Mouse (Mus musculus): ENCODE data around the gene Ttll5. TPM values are rescaled to one million over a fixed set of nuclear protein-coding genes. Genes with fewer than 3 reads are reported as not detected.

Ttll5 gene
- total RNA-seq, 4 experiments from 2014 or later, result 4.6 to 6.3 (median 5.7) TPM

DNA sequence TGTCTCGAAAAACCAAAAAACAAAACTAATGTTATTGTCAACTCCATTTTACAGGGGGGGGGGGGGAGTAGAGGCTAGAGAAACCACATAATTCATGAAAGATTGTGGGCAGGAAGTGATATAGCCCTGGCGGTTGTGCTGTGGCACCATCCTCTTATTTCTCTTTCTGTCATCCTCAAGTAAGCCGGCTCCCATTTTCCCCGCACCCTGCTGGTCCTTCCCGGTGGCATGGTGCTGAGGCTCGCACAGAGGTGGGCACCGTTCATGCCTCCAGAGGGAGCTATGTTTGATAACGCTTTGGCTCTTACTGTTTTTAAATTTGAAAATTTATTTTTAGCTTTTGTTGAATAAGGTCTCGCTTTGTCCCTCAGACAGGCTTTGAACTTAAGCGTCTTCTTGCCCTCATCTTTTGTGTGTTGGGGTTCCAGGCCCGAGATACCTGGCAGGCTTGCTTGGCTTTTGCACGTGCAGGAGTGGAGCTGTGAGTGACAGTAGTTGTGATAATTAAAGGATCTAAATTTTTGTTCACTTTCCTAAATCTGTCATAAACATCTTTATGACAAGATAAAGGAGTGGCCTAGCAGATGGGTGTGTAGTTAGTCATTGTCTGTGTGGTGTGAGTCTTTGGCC is 15.0 kb downstream of the Ttll5 start:
- no peak for DNase-seq (ENCODE audit: low spot score in 2 of 2)

DNA sequence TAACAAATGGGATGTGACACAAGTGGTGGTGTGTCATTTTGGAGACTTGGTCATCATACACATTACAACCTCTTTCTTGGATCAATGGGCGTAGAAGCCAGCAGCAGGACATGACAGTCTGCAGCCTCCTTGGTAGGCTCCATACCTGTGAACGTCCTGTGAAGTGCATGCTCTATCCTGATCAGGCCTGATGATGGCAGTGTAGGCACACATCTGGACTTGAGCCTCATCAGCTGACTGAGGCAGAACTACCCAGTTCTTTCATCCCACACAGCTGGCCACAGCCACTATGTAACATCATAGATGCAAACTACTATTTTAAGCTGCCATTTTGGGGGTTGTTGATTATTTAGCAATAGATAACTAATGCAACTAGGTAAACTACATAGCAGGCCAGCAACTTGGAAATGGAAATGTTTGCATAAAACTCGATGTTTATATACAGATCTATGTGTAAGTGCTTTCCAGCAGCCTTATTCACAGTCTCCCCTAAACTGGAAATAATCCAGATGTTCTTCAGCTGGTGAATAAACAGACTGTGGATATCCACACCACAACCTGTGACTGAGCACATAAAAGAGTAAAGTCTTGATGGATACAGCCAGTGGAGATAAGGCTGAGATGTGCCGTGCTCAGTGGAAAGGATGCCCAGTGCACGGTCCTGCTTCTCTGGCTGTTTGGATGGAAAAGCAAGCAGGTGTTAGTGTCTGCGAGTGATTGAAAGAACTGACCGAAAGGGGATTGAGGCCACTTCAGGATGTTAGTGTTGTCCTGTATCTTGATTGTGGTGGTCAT is 23.9 kb downstream of the Ttll5 start:
- peak; percentile 38 to 48 for DNase-seq (ENCODE audit: low spot score in 2 of 2)

DNA sequence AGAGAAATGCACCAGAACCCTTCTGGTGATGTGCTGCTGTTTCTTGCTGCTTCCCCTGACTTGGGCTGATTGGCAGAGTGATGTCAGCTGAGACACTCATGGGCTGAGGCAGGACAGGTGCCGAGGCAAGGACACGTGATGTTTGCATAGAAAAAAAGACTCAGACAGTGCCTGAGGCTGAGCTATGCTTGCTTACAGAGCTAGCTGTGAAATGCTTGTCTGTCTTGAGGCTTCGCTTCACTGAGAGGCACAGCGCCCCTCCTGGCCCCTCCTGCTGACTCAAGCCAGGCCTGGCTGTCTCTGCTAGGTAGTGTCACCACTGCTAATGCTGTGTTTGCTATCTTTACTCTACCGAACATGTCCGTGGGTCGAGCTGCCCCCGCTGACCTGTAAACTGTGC is 26.2 kb downstream of the Ttll5 start:
- DNase-seq (ENCODE audit: low spot score in 2 of 2), result no peak

DNA sequence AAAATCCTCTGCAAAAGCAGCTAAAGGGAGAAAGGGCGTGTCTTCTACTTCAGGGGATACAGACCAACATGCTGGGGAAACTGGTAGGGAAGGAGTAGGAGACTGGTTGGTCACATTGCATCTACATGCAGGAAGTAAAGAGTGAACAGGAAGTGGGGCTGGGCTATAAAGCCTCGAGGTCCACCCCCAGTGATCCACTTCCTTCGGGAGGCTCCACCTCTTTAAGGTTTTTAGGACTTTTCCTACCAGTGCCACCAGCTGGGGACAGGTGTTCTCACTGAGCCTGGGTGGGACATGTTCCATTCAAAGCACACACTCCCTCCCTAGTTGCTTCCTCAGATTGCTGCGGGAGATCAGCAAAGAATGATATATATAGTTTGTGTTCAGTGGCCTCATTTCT is 29.4 kb downstream of the Ttll5 start:
- DNase-seq (ENCODE audit: low spot score in 2 of 2), result no peak

DNA sequence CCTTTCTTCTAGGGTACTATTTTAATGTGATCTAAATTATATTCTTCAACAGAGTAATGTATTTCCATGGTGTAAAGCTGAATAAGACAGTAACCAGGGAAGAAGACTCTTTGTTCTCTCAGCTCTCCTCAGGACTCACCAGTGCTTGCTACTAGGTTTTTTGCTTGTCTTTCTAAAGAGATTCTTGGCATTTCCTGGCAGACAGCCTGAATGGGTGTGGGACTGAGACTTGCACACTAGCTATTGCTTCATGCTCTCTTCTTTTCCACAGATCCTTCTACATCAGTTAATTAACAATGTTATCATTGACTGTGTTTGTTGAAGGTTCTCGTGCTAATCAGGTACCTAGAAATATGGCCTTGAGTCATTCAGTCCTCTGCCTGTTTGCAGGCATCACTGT is 29.8 kb downstream of the Ttll5 start:
- DNase-seq (ENCODE audit: low spot score in 2 of 2), result no peak

DNA sequence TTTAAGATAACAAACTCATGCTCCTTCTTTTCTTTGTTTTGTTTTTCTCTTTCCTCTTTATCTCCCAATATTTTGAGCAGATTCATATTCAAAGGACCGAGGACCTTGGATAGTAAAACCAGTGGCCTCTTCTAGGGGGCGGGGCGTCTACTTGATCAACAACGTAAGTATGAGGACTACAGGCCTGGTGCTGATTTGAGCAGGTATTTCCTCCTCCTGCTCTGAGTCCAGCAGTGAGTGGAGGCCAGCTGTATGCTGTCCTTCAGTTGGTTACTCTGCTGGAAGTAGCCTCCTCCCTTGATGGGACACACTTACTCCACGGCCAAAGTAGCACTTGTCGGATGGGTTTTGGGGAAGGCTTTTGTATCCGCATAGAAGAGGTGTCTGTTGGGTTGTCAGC is 32.8 kb downstream of the Ttll5 start:
- no peak for DNase-seq (ENCODE audit: low spot score in 2 of 2)

DNA sequence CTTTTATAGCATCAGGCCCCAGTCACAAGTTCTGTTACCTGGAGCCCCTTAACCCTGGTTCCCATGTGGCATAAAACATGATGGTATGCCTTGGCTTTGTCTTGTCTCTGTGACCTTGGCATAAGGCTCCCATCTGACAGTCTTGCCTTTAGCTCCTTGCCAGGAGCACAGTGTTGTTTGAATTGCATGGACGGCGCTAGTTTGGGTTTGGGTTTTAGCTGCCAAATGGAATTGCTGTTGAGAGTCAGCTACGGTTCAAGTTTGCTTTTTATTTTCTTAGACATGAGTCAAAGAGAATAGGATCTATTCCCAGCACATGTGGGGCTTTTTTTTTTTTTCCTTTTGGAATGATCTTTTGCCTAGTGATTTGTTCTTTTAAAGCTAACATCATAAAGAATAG is 34.7 kb downstream of the Ttll5 start:
- no peak for DNase-seq (ENCODE audit: low spot score in 2 of 2)

DNA sequence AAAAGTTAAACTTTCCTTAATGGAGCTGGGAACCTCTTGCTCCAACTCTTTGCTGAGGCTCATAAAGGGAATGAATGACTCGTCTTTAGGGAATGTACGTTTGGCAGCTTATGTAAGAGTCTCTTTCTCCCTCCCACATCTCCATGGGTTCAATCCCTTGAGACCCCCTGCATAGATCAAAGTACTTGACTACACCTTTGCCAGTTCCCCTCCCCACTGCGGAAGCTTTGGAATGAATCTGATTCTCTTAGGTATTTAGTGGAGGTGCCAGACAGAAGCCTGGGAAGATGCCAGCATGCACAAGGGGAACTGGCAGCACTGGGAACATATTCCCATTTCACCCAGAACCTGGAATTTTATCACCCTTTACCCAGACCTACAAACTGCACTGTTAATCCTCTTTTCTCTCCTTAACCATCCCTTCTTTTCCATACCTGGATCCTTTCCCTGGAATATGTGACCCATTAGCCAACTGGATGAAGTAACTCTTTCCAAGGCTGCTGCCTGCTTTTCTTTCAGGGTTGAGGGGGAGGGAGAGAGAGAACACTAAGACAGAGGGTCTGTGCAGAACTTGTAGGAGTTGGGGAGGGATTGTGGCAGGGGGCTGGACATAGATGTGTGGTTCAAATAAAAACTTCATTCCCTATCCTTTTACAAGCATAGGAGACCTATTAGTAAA is 35.2 kb downstream of the Ttll5 start:
- no peak for DNase-seq (ENCODE audit: low spot score in 2 of 2)

DNA sequence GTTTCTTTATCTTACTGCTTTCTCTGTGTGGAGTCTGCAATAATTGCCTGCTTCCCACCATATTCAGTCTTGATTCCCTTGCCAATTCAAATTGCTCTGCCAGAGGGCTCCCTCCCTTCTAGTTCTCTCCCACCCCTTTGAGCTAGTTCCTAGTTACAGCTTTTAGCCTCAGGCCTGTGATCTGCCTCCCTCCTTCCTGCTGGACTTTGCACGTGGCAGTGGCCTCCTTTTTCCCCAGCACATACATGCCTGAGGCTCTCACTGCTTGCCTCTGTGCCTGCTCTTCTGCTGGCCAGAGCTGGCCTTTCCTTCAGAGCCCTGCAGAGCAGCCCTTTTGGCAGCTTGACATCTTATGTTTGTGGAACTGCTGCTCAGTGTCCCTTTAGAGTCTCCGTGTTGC is 38.1 kb downstream of the Ttll5 start:
- DNase-seq (ENCODE audit: low spot score in 2 of 2), result no peak

DNA sequence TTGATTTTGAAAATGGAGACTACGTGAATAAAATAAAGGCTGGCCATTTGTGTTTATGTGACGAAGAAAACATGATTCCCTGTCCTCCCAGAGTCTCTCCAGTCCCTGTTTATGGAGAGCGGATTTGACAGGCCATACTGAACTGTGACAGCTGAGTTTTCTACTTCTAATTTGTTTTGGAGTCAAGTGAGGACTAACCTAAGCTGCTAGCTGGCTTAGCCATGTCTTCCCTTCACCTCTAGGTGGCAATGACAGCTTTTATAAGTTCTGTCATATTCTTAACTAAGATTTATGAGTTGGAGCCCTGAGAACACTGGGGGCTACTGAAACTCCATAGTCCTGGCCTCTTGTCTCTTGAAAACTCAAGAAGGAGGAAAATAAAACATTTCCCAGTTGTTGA is 41.1 kb downstream of the Ttll5 start:
- DNase-seq (ENCODE audit: low spot score in 2 of 2), result no peak

DNA sequence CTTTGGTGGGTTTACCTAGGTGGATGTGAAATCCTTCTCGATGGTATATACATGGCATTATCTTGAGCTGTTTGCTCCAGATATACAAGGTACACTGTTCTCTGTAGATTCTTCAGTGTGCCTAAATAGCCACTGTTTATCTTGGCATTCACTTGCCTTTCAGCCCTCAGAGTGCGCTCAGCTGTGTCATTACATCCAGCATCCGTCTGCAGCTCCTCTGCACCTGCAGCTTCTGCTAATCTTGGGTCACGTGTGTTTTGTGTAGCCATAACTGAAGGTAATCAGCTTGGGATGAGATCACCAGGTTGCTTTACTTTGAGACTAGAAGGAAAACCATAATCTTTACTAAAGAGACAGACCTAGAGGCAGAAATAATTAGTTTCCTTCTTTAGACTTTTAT is 42.2 kb downstream of the Ttll5 start:
- DNase-seq (ENCODE audit: low spot score in 2 of 2), result no peak

DNA sequence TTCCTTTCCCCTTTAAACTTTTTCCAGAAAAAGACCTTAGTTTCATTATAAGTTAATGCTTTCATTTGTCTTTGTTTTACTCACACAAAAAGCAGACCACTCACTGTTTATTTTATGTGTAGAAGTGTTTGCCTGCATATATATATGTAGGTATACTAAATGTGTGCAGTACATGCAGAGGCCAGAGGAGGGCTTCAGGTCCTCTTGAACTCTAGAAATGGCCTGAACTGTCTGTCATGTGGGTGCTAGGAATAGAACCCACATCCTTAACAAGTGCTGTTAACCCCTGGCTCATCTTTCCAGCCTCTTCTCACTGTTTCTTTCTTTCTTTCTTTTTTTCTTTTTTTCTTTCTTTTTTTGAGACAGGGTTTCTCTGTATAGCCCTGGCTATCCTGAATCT is 42.7 kb downstream of the Ttll5 start:
- DNase-seq (ENCODE audit: low spot score in 2 of 2), result no peak

DNA sequence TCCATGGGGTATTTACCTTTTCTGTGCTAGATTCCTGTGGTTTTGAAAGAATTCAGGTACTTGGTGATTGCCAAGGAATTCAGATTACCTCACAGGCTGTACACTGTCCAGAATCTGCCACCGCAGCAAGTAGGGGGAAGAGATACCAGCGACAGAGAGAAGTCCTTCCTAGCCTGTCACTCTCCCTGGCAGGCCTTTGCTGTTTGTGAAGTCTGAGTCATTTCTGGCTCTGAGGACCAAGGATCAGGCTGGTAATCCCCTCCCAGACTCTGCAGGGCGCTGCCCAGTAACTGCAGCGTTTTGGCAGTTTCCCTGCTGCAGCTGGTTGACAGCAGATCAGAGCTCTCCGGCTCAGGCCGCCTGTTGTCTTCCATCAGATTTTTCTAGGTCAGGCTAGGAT is 45.0 kb downstream of the Ttll5 start:
- peak; percentile 60 to 78 for DNase-seq (ENCODE audit: low spot score in 2 of 2)

DNA sequence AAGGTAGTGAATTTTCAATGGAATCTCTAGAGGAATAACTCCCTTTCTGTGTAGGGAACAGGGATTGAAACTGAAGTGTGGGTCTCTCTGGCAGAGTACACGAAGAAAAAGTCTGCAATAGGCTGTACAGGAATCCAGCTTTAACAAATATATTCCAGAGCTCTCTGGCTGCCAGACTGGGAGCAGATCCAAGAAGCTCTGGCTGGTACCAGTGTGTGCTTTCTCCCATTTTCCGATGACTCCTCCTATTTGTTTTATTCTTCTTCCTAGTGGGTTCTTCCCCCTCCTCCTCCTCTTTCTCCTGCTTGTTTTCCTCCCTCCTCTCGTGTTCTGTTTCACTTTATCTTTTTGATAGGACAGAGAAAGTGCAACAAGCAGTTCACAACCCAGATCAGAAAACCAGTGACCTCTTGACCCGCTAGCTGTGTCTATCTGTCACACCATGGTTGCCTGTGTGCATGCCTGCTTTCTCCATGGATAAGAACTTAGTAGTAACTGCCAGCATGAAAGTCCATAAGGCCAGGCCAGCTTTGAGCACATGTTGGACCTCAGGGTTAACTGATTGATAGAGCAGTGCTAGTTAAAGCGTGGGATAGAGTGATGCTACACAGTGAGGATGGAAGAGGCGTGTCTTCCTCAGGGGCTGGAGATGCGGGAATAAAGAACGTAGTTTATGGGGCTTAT is 55.3 kb downstream of the Ttll5 start:
- no peak for DNase-seq (ENCODE audit: low spot score in 2 of 2)

DNA sequence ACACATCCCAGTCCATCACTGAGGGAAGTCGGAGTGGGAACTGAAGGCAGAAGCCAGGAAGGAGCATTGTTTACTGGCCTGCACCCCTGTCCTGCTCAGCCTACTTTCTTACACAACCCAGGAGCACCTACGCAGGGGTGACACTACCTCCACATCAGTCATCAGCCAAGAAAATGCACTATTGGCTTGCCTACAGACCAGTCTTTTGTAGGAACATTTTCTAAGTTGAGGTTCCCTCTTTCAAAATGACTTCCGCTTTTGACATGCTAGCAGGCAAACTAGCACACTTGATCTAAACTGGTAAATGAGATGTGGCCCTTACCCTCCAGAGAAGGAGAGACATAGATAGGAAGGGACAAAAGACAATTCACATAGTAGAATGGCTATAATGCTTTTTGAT is 60.6 kb downstream of the Ttll5 start:
- no peak for DNase-seq (ENCODE audit: low spot score in 2 of 2)

DNA sequence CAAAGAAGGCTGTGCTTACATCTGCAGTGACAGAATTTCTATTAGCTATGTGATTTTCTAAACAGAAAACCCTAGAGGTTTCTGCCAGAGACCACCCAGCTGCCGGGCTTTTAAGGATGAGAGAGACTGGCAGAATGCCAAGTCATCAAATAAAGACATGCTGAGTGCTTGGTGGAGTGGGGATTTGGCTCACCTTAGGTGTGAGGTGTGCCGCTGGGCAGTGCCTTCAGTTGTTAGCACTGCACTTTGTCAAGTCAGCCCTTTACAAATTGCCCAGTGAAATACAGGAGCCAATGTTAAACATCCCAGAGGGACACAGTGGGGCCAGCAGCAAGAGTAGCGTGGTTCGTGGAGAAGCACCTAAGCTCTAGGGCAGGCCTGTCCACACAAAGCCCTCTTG is 65.6 kb downstream of the Ttll5 start:
- DNase-seq (ENCODE audit: low spot score in 2 of 2), result no peak

DNA sequence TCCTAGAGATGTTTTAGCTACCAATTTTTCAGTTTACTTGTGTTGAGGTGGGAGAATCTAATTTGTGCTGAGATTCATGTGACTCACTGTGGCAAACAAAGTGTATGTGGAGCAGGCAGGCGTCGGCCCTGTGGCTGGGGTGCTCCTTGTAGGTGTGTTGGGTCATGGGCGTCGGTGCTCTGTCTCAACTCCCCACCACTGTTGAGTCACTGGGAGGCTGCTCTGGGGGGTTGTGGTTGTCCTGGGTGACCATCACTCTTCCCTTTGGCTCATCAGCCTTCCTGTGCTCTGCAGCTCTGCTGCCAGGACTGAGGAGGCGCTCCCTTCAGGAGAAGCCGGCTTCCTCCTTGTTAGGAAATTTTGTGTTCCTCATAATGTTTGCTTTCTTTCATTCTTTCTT is 79.5 kb downstream of the Ttll5 start:
- no peak for DNase-seq (ENCODE audit: low spot score in 2 of 2)

DNA sequence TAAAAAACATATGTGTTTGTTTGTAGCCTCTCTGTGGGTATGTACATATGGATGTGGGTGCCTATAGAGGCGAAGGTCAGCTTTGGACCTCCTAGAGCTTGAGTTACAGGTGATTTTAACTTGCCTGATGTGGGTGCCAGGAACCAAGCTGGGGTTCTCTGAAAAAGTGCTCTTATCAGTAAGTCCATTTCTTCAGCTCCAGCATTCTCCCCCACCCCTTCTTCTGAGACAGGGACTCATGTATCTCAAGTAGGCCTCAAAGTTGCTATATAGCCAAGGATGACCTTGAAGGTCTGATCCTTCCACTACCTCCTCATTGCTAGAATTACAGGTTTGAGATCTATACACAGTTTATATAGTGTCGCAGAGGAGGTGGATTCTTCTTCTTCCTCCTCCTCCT is 81.2 kb downstream of the Ttll5 start:
- no peak for DNase-seq (ENCODE audit: low spot score in 2 of 2)

DNA sequence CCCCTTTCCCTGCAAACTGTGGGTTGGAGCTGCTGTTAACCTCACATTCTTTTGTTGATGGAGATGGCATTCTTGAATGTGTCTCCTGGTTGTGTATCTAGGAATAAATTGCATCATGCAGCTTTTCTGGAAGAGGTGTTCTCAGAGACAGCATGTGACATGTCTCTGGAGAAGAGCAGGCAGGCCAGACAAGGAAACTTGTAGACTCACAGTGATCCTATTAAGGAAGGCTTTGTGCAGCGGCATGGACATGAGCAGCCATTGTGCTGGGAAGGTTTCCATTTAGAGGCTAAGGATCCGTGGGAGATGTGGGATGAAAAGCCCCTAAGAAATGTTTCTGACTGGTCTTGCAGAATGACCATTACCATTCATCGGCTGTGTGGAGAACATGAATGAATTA is 83.4 kb downstream of the Ttll5 start:
- no peak for DNase-seq (ENCODE audit: low spot score in 2 of 2)

DNA sequence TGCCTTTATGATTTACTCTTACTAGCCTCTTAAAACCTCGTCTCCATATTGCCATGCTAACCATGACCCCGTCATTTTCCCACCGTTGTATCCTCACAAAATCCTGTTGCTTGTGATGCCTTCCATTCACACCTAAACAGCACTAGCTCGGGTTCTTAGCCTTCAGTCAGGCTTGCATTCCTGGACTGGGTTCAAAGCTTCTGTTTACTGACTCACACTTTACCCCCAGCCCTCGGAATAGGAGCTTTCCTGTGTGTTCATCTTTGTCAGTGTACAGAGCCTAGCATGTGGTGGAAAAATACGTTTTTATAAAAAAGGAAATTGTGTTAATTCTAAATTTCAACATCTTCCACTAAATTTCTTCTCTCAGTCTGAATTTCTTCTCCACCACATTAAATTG is 86.4 kb downstream of the Ttll5 start:
- no peak for DNase-seq (ENCODE audit: low spot score in 2 of 2)

DNA sequence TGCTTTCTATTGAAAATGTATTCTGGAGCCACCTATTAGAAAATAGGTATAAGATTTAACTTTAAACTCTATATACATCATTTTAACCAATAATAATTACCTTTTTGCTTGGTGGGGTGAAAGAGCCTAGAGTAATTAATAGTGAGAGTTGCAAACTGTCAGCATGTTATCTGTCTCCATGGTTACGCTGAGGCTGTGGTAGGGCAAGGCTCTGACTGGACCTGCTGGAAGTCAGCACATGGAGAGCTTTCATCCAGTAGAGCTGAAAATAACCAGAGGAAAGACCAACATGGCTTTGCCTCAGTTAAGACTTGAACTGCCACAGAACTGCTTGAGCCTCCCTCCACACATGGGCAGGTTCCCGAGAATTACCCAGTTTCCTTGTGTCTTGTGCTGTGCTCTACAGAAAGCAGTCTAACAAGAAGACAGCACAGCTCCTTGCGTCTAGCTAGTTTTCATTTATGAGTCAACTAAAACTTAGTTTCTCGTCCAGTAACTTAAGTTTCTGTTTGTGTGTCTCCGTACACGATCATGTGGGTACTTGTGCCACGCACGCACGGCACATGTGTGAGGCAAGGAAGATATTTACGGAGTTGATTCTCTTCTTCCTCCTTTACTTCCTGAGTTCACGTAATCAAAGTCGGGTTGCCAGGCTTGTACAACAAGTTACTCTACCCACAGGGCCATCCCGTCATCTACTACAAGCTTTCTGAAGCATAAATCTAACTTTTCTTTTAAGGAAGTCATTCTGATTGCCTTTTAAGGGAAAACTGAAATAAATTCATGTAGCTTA is 88.4 kb downstream of the Ttll5 start:
- DNase-seq (ENCODE audit: low spot score in 2 of 2), result no peak

All from gastrocnemius, adult 8-10 months (tissue).